Mouse (Mus musculus) A20 (cell line): Measurements from ENCODE around the gene Cdip1.

Experiments used
- DNase-seq: peaks from one replicate; pipeline ENCODE4 v3.0.0-alpha.2; 2011; ENCODE audit warnings: low read depth, low spot score

The Cdip1 gene

DNA sequence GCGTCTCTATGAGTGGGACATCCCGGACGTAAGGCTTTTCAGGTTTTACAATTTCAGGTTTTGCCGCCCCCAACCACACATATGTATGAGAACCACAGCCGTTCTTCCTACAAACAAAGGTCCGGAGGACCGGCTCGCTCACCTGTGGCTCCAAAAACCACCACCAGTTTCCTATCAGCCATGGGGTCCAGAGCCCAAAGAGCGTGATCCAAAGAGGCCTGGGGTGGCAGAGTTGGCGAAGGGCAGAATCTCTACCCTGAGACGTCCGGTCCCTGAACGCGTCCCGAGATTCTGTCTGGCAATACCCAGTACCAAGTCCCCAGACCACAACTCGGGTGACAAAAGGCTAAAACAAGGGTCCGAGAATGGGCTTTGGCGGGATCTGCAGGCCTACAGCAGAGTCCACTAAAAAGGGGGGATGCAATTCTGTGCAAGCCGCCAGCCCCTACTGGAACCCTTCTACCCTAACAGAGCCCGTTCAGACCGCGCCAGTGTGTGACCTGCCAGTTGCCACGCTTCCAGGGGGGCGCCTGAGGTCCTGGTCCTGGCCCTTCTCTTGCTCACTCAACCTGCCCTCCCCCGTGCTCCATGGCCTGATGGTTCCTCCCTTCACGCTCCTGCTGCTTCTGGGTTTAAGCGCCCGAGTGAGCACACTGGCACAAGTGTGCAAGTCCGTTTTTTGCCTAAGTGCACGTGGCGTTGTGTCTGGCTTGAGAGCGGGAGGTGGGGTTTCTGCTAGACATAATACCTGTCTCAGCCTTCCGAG lies 71.2 kb downstream of the Cdip1 start, which contains the start of gene Nmral1:
Nmral1 (minus strand) TSS at position 604 of the 766 bp plus-strand sequence.
- peak; percentile 96 for DNase-seq

- DNase-seq: peak; percentile 74
These were observed 72.2 kb downstream of the Cdip1 start for GRCm38 (mm10) chr16:4717866-4718265.

DNA sequence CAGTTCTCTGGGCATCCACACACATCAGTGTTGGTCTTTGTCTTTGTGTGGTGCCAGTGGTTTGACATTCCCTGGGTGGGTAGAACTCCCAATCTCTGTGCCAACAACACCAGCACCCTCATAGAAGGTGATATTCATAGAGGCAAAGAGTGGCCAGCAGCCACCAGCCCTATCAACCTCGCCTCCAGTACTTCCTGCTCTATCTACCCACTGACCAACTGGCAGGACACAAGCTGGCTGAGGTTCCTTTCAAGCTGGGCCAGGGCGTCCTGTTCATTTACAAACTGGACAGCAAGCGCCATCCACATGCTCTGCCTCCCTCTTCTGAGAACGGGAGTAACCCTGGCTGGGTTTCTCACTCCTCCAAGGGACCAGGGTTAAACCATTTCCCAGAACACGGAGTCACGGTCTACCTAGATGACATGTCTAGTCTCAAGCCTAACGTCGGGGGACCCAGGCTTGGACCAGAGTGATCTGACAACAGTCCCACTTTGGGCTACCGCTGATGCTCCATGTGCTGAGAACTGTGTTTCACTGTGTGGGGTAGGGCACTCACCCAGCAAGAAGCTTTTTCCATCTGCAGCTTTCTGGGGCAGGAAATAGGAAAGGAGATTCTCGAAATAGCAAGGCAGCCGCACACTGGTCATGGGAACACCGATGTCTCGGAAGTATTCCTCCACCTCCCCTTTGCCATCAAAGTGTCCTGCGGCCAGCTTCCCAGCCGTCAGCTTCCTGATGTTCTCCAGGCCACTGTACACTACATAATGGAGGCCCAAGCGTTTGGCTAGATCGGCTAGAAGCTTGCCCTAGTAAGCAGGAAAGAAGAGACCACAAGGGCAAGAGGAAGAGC lies 76.0 kb downstream of the Cdip1 start:
- no peak for DNase-seq

DNA sequence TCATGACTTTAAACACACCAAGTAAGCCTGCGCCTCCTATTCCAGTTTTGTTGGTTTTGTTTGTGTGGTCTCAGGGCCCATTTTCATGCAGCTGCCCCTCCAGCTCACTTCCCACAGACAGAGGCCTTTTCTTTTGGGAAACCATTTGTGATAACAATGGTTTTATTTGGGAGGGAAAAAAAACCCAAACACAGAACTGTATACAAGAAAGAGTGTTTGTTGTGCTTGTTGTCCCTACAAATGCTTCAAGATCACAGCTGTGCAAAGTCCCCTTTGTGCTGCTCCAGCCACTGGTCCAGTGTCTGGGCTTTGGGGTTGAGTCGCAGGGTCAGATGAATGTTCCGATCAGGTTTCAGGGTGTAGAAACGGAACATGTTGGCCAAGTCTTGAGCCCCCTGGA lies 78.9 kb downstream of the Cdip1 start:
- no peak for DNase-seq

DNA sequence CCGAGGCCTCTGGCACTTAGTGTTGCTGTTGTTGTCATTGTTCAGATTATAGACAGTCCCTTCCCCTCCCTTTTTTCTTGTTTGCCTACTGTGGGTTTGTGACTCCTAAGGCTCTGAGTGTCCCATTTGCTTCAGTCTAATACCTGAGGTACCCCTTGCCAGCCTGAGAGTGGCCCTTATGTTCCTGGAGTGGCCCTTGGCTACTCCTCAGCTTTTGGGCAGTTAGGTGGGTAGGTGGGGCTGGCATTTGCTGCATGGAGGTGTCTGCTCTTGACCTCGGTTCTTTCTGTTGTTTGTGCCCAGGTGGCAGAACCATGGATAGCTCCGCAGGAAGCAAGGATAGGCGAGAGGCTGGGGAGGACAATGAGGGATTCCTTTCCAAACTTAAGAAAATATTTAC lies 84.6 kb downstream of the Cdip1 start:
- DNase-seq: no peak

DNA sequence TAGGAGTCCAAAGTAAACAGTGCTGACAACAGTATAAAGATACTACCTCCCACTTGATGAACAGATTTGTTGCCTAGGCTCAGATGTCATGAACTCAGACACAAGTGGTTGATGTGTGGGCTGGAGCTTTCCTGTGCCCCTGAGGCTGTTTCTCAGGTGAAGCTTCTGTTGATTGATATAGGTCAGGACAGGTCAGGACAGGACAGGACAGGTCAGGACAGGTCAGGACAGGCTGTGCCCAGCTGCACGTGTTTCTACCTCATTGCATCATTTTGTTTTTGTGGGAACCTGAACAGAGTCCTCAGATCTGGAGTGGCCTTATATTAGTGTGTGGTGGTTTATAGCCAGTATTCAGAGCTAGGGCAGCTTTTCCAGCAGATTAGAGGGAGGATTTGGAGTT lies 87.4 kb downstream of the Cdip1 start:
- no peak for DNase-seq

DNA sequence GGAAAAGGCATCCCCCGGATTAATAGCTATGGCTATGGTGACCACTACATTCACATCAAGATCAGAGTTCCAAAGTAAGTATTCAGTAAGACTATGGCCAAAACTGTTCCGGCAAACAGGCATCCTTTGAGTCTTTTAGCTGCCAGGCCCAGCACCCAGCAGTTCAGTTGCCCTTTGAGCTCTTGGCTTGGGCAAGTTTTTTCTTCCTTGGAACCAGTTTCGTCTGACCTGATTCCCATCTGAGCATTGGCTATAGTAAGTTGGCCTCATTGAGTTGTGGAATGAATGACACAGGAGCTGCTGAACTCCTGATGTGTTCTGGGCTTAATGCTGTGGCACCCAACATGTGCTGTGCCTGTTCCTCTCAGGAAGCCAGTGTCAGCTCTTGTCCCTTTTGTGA lies 88.9 kb downstream of the Cdip1 start:
- no peak for DNase-seq
